Mouse (Mus musculus): Measurements from ENCODE around the gene Satb1.

GRCm38 (mm10) chr17:51778961-51779360 lies 54.1 kb downstream of the Satb1 start:
- TF ChIP-seq CTCF (IDR thresholded peaks at IDR 0.05; ENCODE audit: extremely low read depth, insufficient read length, insufficient replicate concordance, low read depth, low read length) = no peak
- TF ChIP-seq POLR2A (IDR thresholded peaks at IDR 0.05; ENCODE audit: low read depth, low read length) = no peak

Data from small intestine, adult 2 months (tissue).